Mouse (Mus musculus): Measurements from ENCODE around the gene Fam178b. TPM values are rescaled to one million over a fixed set of nuclear protein-coding genes. Genes with fewer than 3 reads are reported as not detected.
"Not testable (repeated sequence)": the region's sequence is repeated elsewhere in the genome, so short reads cannot be mapped to it uniquely, and the experiment has no call there.

Fam178b gene
- polyA plus RNA-seq, 1 experiment from 2014 or later = 0.15 TPM

- H3K4me2 ChIP-seq; H3K27me3 ChIP-seq; H3K36me3 ChIP-seq; H3K9ac ChIP-seq; H3K27ac ChIP-seq; H3K9me3 ChIP-seq (replicated peaks); H3K4me3 ChIP-seq (replicated peaks); ATAC-seq (ENCODE audit: low read depth); DNase-seq: not testable (repeated sequence)
- WGBS (ENCODE audit: insufficient replicate concordance) = 71% methylated on average over 4 of the region's 4 CpGs
- H3K4me1 ChIP-seq (replicated peaks) = peaks cover 42% of the 10 kb centered on the region
Measured at GRCm38 (mm10) chr1:36668007-36668406, 15.0 kb downstream of the Fam178b start.

DNA sequence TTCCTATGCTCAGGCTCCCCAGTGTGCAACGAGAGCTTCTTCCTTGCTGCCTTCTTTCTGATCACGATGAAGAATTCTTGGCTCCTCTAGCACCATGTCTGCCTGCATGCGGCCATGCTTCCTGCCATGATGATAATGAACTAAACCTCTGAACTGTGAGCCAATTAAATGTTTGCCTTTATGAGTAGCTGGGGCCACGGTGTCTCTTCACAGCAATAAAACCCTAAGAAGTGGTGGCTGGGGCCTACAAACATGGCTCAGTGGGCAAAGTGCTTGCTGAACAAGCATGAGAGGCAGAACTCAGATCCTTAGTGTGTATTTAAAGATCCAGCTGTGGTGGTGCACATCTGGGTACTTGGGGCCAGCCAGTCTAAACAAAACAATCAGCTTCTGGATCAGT lies 17.0 kb downstream of the Fam178b start:
- H3K9me3 ChIP-seq (replicated peaks) = no peaks in the 10 kb centered on the region
- ATAC-seq (ENCODE audit: low read depth) (no peak), DNase-seq (no peak)
- H3K27me3 ChIP-seq = no peaks in the 10 kb centered on the region
- 70% methylated on average over 4 of the region's 4 CpGs for WGBS (ENCODE audit: insufficient replicate concordance)
- no peak overlapping the region for H3K9ac ChIP-seq
- H3K4me1 ChIP-seq (replicated peaks) = peaks cover 32% of the 10 kb centered on the region
- no peaks in the 10 kb centered on the region for H3K36me3 ChIP-seq
- no peak overlapping the region for H3K4me3 ChIP-seq (replicated peaks)
- no peak overlapping the region for H3K4me2 ChIP-seq
- no peak overlapping the region for H3K27ac ChIP-seq

DNA sequence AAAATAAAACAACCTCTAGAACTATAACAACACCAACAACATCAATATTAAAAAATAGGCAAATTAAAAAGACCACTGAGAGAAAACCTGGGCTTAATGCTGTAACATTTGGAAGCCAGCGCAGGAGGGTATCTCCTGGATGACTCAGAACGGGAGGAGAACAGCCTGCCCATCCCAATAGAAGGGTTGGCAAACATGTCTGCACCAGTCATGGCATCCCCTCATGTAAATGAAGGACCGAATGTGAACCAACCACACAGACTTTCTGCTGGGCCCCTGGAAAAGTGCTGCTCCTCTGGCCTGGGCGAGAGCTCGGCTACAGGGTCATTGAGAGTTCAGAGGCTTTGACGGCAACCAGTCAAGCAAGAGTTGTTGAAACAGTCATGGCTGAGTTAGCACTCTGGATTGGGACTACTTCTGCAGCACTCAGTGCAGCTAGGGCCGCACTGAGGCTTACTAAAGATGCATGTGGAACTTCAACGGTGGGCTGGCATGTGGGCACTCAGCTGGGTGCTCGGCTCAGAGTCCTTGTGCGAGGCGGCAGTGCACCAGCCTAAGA lies 17.7 kb downstream of the Fam178b start:
- ATAC-seq (ENCODE audit: low read depth) (no peak), DNase-seq (no peak)
- no peaks in the 10 kb centered on the region for H3K27me3 ChIP-seq
- H3K4me1 ChIP-seq (replicated peaks) = peaks cover 26% of the 10 kb centered on the region
- H3K4me3 ChIP-seq (replicated peaks) = no peak overlapping the region
- 79% methylated on average over 11 of the region's 11 CpGs for WGBS (ENCODE audit: insufficient replicate concordance)
- no peaks in the 10 kb centered on the region for H3K36me3 ChIP-seq
- no peak overlapping the region for H3K27ac ChIP-seq
- no peaks in the 10 kb centered on the region for H3K9me3 ChIP-seq (replicated peaks)
- H3K4me2 ChIP-seq = no peak overlapping the region
- H3K9ac ChIP-seq = no peak overlapping the region

DNA sequence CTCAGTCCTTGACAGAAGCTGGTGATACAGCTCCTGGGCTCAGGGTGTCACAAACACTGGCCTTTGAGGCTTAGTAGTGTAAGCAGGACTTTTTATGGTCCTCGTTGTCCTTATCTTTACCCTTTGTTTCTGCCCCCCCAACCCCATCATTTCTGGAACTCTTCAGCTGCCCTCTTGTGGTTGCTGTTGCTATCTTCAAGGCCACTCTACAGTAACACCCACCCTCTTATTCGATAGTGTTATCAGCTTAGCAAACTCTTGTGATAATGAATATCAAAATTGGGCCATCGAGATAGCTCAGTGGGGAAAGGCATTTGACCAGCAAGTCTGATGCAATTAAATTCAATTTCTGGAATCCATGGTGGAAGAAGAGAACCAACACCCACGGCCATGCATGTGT lies 18.5 kb downstream of the Fam178b start:
- H3K27ac ChIP-seq = no peak overlapping the region
- H3K4me1 ChIP-seq (replicated peaks) = peaks cover 18% of the 10 kb centered on the region
- H3K4me3 ChIP-seq (replicated peaks) = no peak overlapping the region
- no peak overlapping the region for H3K9ac ChIP-seq
- DNase-seq = no peak
- H3K36me3 ChIP-seq = no peaks in the 10 kb centered on the region
- 28% methylated on average over 4 of the region's 4 CpGs for WGBS (ENCODE audit: insufficient replicate concordance)
- no peaks in the 10 kb centered on the region for H3K27me3 ChIP-seq
- H3K4me2 ChIP-seq = no peak overlapping the region
- no peaks in the 10 kb centered on the region for H3K9me3 ChIP-seq (replicated peaks)
- ATAC-seq (ENCODE audit: low read depth) = peak; percentile 65

- H3K27me3 ChIP-seq = no peaks in the 10 kb centered on the region
- no peaks in the 10 kb centered on the region for H3K36me3 ChIP-seq
- DNase-seq = no peak
- no peak for ATAC-seq (ENCODE audit: low read depth)
- H3K4me1 ChIP-seq (replicated peaks) = peaks cover 32% of the 10 kb centered on the region
- 52% methylated on average over 7 of the region's 7 CpGs for WGBS (ENCODE audit: insufficient replicate concordance)
- H3K9me3 ChIP-seq (replicated peaks) = no peaks in the 10 kb centered on the region
- H3K4me3 ChIP-seq (replicated peaks) = no peak overlapping the region
- no peak overlapping the region for H3K9ac ChIP-seq
- no peak overlapping the region for H3K4me2 ChIP-seq
- peak overlapping the region; percentile 5; the same call in 1 of the 2 replicates for H3K27ac ChIP-seq
Measured at GRCm38 (mm10) chr1:36658621-36659399, 24.2 kb downstream of the Fam178b start.

GRCm38 (mm10) chr1:36657658-36658415 lies 25.1 kb downstream of the Fam178b start:
- no peak overlapping the region for H3K27ac ChIP-seq
- ATAC-seq (ENCODE audit: low read depth) = peak; percentile 79
- H3K4me2 ChIP-seq = no peak overlapping the region
- no peak overlapping the region for H3K9ac ChIP-seq
- H3K4me1 ChIP-seq (replicated peaks) = peaks cover 32% of the 10 kb centered on the region
- no peaks in the 10 kb centered on the region for H3K36me3 ChIP-seq
- no peaks in the 10 kb centered on the region for H3K9me3 ChIP-seq (replicated peaks)
- H3K4me3 ChIP-seq (replicated peaks) = no peak overlapping the region
- no peaks in the 10 kb centered on the region for H3K27me3 ChIP-seq
- WGBS (ENCODE audit: insufficient replicate concordance) = 45% methylated on average over 4 of the region's 4 CpGs
- peak; percentile 49 for DNase-seq

GRCm38 (mm10) chr1:36656233-36656632 lies 26.8 kb downstream of the Fam178b start:
- Histone ChIP-seq H3K27me3 (no peaks in the 10 kb centered on the region), H3K27ac (no peak overlapping the region), H3K4me2 (no peak overlapping the region), H3K4me3 (replicated peaks) (no peak overlapping the region), H3K9ac (no peak overlapping the region), H3K4me1 (replicated peaks) (peaks cover 32% of the 10 kb centered on the region), H3K36me3 (no peaks in the 10 kb centered on the region), H3K9me3 (replicated peaks) (no peaks in the 10 kb centered on the region)
- WGBS (ENCODE audit: insufficient replicate concordance) = 11% methylated on average over 3 of the region's 3 CpGs
- ATAC-seq (ENCODE audit: low read depth) (peak; percentile 45; the same call in 1 of the 2 replicates), DNase-seq (no peak)

GRCm38 (mm10) chr1:36655039-36655438 lies 27.9 kb downstream of the Fam178b start:
- 75% methylated on average over 5 of the region's 5 CpGs for WGBS (ENCODE audit: insufficient replicate concordance)
- Histone ChIP-seq H3K36me3 (no peaks in the 10 kb centered on the region), H3K27me3 (no peaks in the 10 kb centered on the region), H3K9me3 (replicated peaks) (no peaks in the 10 kb centered on the region), H3K9ac (no peak overlapping the region), H3K4me1 (replicated peaks) (peaks cover 32% of the 10 kb centered on the region), H3K4me3 (replicated peaks) (no peak overlapping the region), H3K27ac (no peak overlapping the region), H3K4me2 (no peak overlapping the region)
- DNase-seq (no peak), ATAC-seq (ENCODE audit: low read depth) (no peak)

DNA sequence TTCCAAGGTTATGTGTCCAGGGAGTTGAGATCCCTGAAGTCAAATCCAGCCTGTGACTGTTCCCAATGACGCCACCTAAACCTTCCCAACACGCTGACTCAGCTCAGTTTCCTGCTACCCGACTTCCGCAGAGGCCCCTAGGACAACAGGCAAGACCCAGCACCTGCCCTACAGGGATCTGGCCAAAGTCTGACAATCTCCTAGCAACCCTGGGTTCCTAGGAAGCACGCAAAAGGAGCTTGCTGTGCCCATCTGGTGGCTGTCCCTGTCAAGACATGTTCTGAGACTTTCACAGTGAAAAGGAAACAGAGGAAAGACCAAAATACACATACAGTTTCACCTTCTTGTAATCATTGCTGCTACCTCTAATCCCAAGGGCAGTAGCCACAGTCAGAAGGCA lies 35.4 kb downstream of the Fam178b start:
- no peak overlapping the region for H3K27ac ChIP-seq
- 52% methylated on average over 5 of the region's 5 CpGs for WGBS (ENCODE audit: insufficient replicate concordance)
- H3K27me3 ChIP-seq = peaks cover 6% of the 10 kb centered on the region; the same call in 1 of the 2 replicates
- no peaks in the 10 kb centered on the region for H3K9me3 ChIP-seq (replicated peaks)
- H3K9ac ChIP-seq = no peak overlapping the region
- ATAC-seq (ENCODE audit: low read depth) = no peak
- DNase-seq = no peak
- peaks cover 16% of the 10 kb centered on the region for H3K4me1 ChIP-seq (replicated peaks)
- H3K4me2 ChIP-seq = no peak overlapping the region
- H3K36me3 ChIP-seq = no peaks in the 10 kb centered on the region
- no peak overlapping the region for H3K4me3 ChIP-seq (replicated peaks)

GRCm38 (mm10) chr1:36646285-36646684 lies 36.7 kb downstream of the Fam178b start:
- H3K9ac ChIP-seq = no peak overlapping the region
- 53% methylated on average over 3 of the region's 3 CpGs for WGBS (ENCODE audit: insufficient replicate concordance)
- no peaks in the 10 kb centered on the region for H3K9me3 ChIP-seq (replicated peaks)
- no peaks in the 10 kb centered on the region for H3K36me3 ChIP-seq
- no peak overlapping the region for H3K4me2 ChIP-seq
- peaks cover 16% of the 10 kb centered on the region for H3K4me1 ChIP-seq (replicated peaks)
- DNase-seq (no peak), ATAC-seq (ENCODE audit: low read depth) (no peak)
- peaks cover 6% of the 10 kb centered on the region; the same call in 1 of the 2 replicates for H3K27me3 ChIP-seq
- no peak overlapping the region for H3K4me3 ChIP-seq (replicated peaks)
- H3K27ac ChIP-seq = no peak overlapping the region

- Histone ChIP-seq H3K4me2 (no peak overlapping the region), H3K27me3 (peaks cover 6% of the 10 kb centered on the region; the same call in 1 of the 2 replicates), H3K4me3 (replicated peaks) (no peak overlapping the region), H3K9me3 (replicated peaks) (no peaks in the 10 kb centered on the region), H3K27ac (no peak overlapping the region), H3K36me3 (no peaks in the 10 kb centered on the region), H3K4me1 (replicated peaks) (peaks cover 24% of the 10 kb centered on the region), H3K9ac (no peak overlapping the region)
- WGBS (ENCODE audit: insufficient replicate concordance) = 55% methylated on average over 9 of the region's 9 CpGs
- ATAC-seq (ENCODE audit: low read depth) (0 out of 2 replicates have a peak, but pooled peaks have one; percentile 31), DNase-seq (no peak)
Measured at GRCm38 (mm10) chr1:36644615-36645007, 38.4 kb downstream of the Fam178b start.
